Mouse (Mus musculus): Measurements from ENCODE around the gene Gal3st3. TPM values are rescaled to one million over a fixed set of nuclear protein-coding genes. Genes with fewer than 3 reads are reported as not detected.

Gal3st3 gene
- 27.2 and 33.5 TPM in 2 replicates for polyA plus RNA-seq (2015; fragmentation: Nextera tagmentation; extraction: Ambion mirVana)

DNA sequence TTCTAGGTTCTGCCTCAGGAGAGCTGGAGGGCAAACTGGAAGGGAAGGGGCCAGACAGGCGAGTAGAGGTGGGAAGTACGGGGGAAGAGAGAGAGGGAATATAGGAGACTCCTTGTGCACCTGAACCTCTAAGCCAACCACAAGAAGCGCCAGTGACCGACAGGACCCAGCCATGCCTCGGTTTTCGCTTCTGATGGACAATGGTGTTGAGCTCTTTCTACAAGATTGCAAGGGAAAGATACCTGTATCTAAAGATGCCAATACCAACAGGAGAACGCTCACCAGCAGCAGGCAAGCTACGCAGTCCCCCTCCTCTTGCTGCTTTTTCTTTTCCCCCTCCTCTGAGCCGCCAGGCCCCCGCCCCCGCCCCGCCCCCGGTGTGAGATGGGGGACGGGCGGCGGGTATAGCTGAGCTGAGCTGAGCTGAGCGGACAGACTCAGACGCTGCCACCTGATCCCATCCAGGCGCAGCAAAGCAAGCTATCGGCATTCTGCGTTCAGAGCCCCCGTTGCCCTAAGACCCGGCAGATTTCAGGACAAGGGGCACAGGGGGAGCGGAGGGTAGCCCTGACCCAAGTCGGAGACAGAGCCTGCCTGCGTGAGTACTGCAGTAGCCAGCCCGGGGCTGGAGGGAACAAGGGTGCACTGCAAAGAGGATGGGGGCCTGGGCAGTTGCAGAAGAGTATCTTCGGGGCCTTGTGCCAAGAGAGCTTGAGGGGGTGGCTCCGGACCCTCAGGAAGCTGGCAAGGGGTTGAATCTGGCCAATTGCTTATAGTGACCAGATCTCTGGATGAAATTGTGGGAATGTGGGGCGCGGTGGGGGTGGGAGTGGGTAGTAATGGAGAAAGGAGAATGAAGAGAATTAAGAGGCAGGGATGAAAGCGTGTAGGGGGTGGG lies at the start of gene Gal3st3:
Gene Gal3st3 (plus strand): TSS at position 429 of the 898 bp plus-strand sequence.

DNA sequence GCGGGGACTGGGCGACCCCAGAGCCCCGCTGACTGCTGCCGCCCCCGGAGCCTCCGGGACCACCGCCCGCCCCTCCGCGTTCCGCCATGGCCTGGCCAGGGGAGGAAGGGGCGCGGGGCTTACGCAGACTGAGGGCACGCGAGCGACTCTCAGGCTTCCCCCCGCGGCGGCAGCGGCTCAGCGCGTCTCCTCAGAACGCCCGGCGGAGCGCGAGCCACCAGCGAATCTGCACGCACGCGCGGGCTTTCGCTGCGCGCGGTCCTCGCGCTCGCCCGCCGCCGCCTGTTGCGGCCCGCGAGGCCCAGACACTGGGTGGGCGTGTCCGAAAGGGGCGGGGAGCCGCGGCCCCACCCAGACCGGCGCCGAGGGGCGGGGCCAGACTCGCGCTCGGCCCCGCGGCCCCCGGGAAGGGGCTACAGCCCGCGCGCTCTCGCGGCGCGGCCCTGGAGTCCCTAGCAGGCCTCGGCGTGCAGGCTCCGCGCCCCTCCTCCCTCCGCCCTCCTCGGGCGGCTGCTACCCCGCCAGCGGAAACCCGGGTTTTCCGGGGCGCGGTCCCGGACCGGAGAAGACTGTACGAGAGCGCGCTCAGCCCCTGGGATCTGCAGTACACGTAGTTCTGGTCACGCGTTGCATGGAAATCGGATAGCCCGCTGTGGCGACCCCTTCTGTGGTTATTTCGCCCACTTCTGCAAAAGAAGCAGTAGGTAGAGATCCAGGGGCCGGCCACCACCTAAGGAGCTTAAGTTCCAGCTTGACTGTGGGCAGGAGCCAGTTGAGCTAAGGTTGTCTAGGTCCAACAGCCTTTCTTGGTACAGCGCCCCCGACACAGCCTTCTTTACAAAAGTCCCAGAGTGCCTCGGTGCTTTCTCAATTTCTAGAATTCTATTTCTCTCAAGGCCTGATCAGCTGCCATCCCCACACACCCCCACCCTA lies 25.1 kb upstream of the Gal3st3 start, which contains the start of gene Pacs1:
Gene Pacs1 (minus strand): TSS at position 319 of the 933 bp plus-strand sequence.

DNA sequence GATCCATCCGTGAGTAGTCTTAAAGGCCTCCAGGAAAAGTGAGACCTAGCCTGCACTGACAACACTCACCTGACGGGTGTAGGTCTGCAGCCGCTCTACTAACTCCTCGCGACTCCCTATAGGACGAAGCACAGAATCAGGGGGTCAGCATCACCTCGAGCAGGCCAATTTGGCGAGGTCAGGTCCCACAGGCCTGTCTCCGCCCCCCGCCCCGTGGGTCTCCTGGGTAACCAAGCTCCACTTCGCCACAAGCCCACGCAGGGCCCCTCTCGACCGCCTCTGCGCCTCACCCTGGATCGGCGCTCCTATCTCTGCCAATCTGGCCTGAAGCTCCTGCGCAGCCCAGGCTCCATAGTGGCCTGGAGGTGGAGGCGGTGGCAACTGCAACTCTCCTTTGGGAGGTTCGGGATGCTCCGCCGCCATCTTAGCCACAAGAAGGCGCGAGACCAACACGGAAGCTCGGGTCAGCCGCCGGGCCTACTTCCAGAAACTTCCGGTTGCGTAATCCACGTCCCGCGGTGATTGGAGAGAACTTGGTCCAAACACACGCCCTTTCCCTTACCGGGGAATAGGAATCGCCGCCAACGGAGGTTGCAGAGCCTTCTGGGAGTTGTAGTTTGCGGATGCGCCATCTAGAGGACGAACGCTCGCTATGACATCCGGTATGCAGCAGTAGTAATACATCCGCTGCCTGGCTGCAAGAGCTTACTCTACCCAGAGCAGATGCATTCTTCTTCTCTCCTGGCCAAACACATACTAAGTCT lies 3.0 kb upstream of the Gal3st3 start, which contains the start of gene Sf3b2:
Gene Sf3b2 (minus strand): TSS at position 484 of the 764 bp plus-strand sequence.

DNA sequence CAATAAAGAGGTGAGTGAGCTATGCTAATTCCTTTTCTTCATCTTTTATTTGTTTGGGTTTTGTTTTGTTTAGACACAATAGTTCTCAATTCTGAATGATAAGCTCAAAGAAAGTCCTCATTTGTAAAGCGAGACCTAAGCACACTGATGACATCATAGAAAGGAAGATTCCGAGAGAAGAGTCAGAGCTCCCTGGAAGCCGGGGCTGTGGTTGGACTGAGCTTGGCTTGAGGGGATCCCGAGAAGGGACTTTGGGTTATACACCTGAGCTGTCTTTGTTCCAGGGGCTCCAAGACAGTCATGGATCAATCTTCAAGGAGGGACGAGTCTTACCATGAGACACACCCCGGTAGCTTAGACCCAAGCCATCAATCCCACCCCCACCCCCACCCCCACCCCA lies 37.3 kb downstream of the Gal3st3 start, which contains the start of gene Catsper1:
Gene Catsper1 (plus strand): TSS at position 301 of the 400 bp plus-strand sequence.

DNA sequence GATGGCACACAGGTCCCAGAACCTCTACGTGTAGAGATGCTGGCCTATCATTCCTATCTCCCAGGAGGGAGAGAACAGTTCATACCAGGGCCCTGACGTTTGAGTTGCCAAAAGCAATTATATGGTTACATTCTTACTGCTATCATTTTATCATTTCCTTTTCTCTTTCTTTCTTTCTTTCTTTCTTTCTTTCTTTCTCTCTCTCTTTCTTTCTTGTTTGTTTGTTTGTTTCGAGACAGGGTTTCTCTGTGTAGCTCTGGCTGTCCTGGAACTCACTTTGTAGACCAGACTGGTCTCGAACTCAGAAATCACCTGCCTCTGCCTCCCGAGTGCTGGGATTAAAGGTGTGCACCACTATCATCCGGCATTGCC lies 51.4 kb downstream of the Gal3st3 start, which contains the start of gene Cst6:
Gene Cst6 (minus strand): TSS at position 73 of the 372 bp plus-strand sequence.

Other genes starting within 250 kb of the Gal3st3 start
- 0.55 and 0.71 TPM in 2 replicates for gene Rin1, start 247.8 kb upstream of the Gal3st3 start, polyA plus RNA-seq (2015; fragmentation: Nextera tagmentation; extraction: Ambion mirVana)
- gene Cd248, start 230.3 kb upstream of the Gal3st3 start, polyA plus RNA-seq (2015; fragmentation: Nextera tagmentation; extraction: Ambion mirVana) = 17.4 and 19.4 TPM in 2 replicates
- gene Tmem151a, start 212.8 kb upstream of the Gal3st3 start, polyA plus RNA-seq (2015; fragmentation: Nextera tagmentation; extraction: Ambion mirVana) = 63.2 and 66.9 TPM in 2 replicates
- 72.6 and 73.4 TPM in 2 replicates for gene Yif1a, start 209.8 kb upstream of the Gal3st3 start, polyA plus RNA-seq (2015; fragmentation: Nextera tagmentation; extraction: Ambion mirVana)
- 448 and 454 TPM in 2 replicates for gene Cnih2, start 199.8 kb upstream of the Gal3st3 start, polyA plus RNA-seq (2015; fragmentation: Nextera tagmentation; extraction: Ambion mirVana)
- 203 and 219 TPM in 2 replicates for gene Rab1b, start 191.3 kb upstream of the Gal3st3 start, polyA plus RNA-seq (2015; fragmentation: Nextera tagmentation; extraction: Ambion mirVana)
- 72.6 and 86.2 TPM in 2 replicates for gene Klc2, start 179.8 kb upstream of the Gal3st3 start, polyA plus RNA-seq (2015; fragmentation: Nextera tagmentation; extraction: Ambion mirVana)
- 39.0 and 46.4 TPM in 2 replicates for gene Pacs1, start 25.2 kb upstream of the Gal3st3 start, polyA plus RNA-seq (2015; fragmentation: Nextera tagmentation; extraction: Ambion mirVana)
- gene Sf3b2, start 2.9 kb upstream of the Gal3st3 start, polyA plus RNA-seq (2015; fragmentation: Nextera tagmentation; extraction: Ambion mirVana) = 285 and 310 TPM in 2 replicates
- not detected in 2 replicates for gene Catsper1, start 37.4 kb downstream of the Gal3st3 start, polyA plus RNA-seq (2015; fragmentation: Nextera tagmentation; extraction: Ambion mirVana)
- gene Cst6, start 51.2 kb downstream of the Gal3st3 start, polyA plus RNA-seq (2015; fragmentation: Nextera tagmentation; extraction: Ambion mirVana) = 13.4 and 14.4 TPM in 2 replicates
- 38.0 and 39.8 TPM in 2 replicates for gene Eif1ad, start 68.4 kb downstream of the Gal3st3 start, polyA plus RNA-seq (2015; fragmentation: Nextera tagmentation; extraction: Ambion mirVana)
- 289 and 303 TPM in 2 replicates for gene Banf1, start 68.8 kb downstream of the Gal3st3 start, polyA plus RNA-seq (2015; fragmentation: Nextera tagmentation; extraction: Ambion mirVana)
- gene Sart1, start 90.4 kb downstream of the Gal3st3 start, polyA plus RNA-seq (2015; fragmentation: Nextera tagmentation; extraction: Ambion mirVana) = 51.9 and 57.3 TPM in 2 replicates
- gene Tsga10ip, start 104.2 kb downstream of the Gal3st3 start, polyA plus RNA-seq (2015; fragmentation: Nextera tagmentation; extraction: Ambion mirVana) = not detected in 2 replicates
- 343 and 347 TPM in 2 replicates for gene Drap1, start 126.6 kb downstream of the Gal3st3 start, polyA plus RNA-seq (2015; fragmentation: Nextera tagmentation; extraction: Ambion mirVana)
- gene AI837181, start 126.8 kb downstream of the Gal3st3 start, polyA plus RNA-seq (2015; fragmentation: Nextera tagmentation; extraction: Ambion mirVana) = 89.6 and 104 TPM in 2 replicates
- gene Fosl1, start 149.2 kb downstream of the Gal3st3 start, polyA plus RNA-seq (2015; fragmentation: Nextera tagmentation; extraction: Ambion mirVana) = not detected in 2 replicates
- 21.3 and 22.9 TPM in 2 replicates for gene Ccdc85b, start 159.6 kb downstream of the Gal3st3 start, polyA plus RNA-seq (2015; fragmentation: Nextera tagmentation; extraction: Ambion mirVana)
- gene Fibp, start 162.3 kb downstream of the Gal3st3 start, polyA plus RNA-seq (2015; fragmentation: Nextera tagmentation; extraction: Ambion mirVana) = 161 and 163 TPM in 2 replicates
- 1.4 and 2.2 TPM in 2 replicates for gene Ctsw, start 170.2 kb downstream of the Gal3st3 start, polyA plus RNA-seq (2015; fragmentation: Nextera tagmentation; extraction: Ambion mirVana)
- gene Efemp2, start 175.6 kb downstream of the Gal3st3 start, polyA plus RNA-seq (2015; fragmentation: Nextera tagmentation; extraction: Ambion mirVana) = 44.4 and 50.1 TPM in 2 replicates
- 33.8 and 43.8 TPM in 2 replicates for gene Mus81, start 190.1 kb downstream of the Gal3st3 start, polyA plus RNA-seq (2015; fragmentation: Nextera tagmentation; extraction: Ambion mirVana)
- 2,893 and 3,202 TPM in 2 replicates for gene Cfl1, start 192.1 kb downstream of the Gal3st3 start, polyA plus RNA-seq (2015; fragmentation: Nextera tagmentation; extraction: Ambion mirVana)
- gene 1700020D05Rik, start 205.5 kb downstream of the Gal3st3 start, polyA plus RNA-seq (2015; fragmentation: Nextera tagmentation; extraction: Ambion mirVana) = not detected in 2 replicates
- gene Snx32, start 212.2 kb downstream of the Gal3st3 start, polyA plus RNA-seq (2015; fragmentation: Nextera tagmentation; extraction: Ambion mirVana) = 74.9 and 90.0 TPM in 2 replicates